Mouse (Mus musculus): Measurements from ENCODE around the gene Gltpd2.
"Not testable (repeated sequence)": the region's sequence is repeated elsewhere in the genome, so short reads cannot be mapped to it uniquely, and the experiment has no call there.

Gene Gltpd2

DNA sequence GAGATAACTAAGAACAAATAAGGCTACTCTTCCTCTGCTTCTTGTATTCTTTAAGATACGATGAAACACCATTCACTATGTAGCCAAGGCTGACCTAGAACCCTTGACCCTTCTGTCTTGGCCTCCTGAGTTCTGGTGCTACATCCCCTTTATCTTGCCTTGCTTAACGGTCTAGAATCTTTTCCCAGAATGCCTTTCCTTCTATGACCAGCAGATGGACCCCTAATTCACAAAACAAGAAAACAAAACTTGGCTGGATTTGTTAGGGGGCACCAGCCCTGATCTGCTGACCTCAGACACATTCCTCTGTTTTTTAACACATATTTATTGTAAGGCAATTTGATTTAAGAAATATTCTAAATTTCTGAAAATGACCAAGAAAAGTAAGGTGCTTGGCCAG lies 2.6 kb upstream of the Gltpd2 start:
- DNase-seq (ENCODE audit: low read depth, low spot score) = no peak

DNA sequence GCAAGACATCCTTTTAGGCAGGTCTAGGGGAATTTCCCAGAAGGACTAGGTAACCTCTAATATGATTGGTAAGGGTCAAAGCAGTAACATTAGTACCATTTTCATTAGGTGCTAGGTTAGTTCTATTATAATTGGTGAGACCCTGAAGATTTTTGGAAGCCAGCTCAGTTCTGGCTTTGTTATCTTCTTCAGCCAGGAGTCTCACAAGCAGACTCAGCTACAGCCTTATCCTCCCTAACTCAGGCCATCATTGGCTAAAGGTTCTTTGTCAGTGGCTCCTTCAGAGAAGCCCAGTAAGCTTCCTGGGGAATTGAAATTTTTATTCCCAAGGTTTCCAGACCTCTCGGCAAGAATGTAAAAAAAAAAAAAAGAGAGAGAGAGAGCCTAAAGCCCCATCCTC lies 560 bp upstream of the Gltpd2 start:
- no peak for DNase-seq (ENCODE audit: low read depth, low spot score)

DNA sequence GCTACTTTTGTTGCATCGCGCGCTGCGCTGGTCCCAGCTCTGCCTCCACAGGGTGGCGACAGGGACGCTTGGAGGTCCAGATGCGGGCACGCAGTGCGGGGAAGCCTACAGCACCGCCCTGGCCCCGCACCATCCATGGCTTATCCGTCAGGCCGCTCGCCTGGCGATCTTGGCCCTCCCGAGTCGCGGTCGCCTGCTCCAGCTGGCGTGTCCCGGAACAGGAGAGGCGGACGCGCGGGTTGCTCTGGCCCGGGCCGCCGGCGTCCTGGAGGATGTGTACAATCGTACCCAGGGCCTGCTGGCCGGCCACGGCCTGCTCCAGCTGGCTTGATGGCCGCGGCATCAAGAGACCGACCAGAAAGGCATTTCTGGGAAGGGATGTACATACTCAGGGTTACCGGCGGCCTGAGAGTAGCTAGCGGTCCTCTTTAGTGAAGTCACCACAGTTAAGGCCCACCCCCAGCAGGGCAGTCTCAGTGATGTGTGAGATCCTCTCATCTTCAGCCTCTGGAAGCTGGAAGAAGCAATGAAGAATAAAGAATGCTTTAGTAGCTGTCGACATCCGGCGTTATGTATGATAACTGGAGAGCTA lies 1.3 kb downstream of the Gltpd2 start:
- DNase-seq (ENCODE audit: low read depth, low spot score) = no peak

- DNase-seq (ENCODE audit: low read depth, low spot score) = not testable (repeated sequence)
These were observed 4.5 kb downstream of the Gltpd2 start for GRCm38 (mm10) chr11:70523306-70523989.

GRCm38 (mm10) chr11:70524782-70525181 lies 5.8 kb downstream of the Gltpd2 start:
- DNase-seq (ENCODE audit: low read depth, low spot score) = no peak

DNA sequence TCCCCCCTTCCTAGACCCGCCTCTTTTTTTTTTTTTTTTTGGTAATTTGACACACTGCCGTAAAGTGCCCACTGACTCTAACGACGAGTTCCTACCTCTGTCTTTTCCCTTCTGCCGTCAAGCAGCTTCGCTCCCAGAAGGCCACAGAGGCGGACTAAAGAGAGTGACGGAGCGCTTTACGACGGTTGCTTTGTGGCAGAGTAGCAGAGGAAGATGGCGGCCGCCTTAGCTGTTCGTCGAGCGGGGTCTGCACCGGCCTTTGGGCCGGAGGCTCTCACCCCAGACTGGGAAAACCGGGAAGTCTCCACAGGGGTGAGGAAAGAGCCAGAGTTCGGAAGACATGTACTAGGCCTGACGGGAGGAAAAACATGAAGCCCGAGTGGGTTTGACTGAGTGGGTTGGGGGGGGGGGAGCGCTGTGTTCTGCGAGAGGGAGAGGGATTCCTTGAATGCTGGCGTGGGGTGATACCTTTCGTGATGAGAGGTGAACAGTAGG lies 6.2 kb downstream of the Gltpd2 start, which contains the start of gene Psmb6:
Gene Psmb6 (plus strand): TSS at position 184 of the 495 bp plus-strand sequence.
- peak; percentile 91 for DNase-seq (ENCODE audit: low read depth, low spot score)

DNA sequence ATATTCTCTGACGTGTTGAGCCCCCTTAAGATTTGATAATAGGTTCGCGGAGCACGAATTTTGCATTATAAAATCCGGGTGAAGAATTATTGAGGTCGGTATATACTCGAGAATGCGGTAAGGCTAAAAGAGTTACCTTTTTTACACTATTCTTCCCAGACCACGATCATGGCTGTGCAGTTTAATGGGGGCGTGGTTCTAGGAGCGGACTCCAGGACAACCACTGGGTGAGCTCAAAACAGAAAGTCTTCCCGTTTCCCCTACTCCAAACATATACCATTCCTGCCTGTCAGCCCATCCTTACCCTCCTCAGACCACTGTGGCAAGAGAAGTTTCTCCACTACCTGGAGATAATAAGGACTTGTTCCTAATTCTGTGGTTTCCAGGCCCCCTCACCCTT lies 6.7 kb downstream of the Gltpd2 start:
- DNase-seq (ENCODE audit: low read depth, low spot score) = no peak

GRCm38 (mm10) chr11:70526211-70526610 lies 7.2 kb downstream of the Gltpd2 start:
- DNase-seq (ENCODE audit: low read depth, low spot score) = no peak

GRCm38 (mm10) chr11:70528610-70529009 lies 9.6 kb downstream of the Gltpd2 start:
- no peak for DNase-seq (ENCODE audit: low read depth, low spot score)

DNA sequence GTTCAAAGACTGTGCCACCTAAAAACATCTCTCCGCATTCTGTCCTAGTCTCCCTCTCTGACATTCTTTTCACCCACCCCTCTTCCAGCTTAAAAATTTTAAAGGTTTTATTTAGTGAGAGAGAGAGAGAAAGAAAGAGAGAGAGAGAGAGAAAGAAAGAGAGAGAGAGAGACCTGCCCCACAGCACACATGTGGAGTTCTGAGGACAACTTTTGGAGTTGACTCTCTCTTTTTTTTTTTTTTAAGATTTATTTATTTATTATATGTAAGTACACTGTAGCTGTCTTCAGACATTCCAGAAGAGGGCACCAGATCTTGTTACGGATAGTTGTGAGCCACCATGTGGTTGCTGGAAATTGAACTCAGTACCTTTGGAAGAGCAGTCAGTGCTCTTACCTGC lies 12.1 kb downstream of the Gltpd2 start:
- not testable (repeated sequence) for DNase-seq (ENCODE audit: low read depth, low spot score)

GRCm38 (mm10) chr11:70532839-70533238 lies 13.8 kb downstream of the Gltpd2 start, which contains the start of gene Gm40193:
Gene Gm40193, minus strand, starts transcription at chr11:70532939.
- no peak for DNase-seq (ENCODE audit: low read depth, low spot score)

DNA sequence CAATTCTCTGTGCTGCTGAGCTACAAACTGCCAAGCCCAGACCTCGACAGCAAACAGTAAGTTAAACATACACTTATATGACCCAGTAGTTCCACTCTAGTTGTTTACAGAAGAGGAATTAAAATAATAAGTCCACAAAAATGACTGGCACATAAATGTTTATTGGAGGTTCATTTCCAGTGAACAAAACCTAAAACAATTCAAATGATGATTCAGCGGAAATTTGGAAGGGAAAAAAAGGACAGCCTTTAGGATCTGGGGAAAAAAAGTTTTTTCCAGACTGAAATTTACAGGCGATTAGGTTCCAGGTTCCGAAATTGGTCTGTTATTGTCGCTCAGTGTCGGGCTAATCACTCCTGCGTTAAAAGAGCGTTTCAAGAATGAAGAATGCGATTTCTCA lies 20.4 kb downstream of the Gltpd2 start:
- no peak for DNase-seq (ENCODE audit: low read depth, low spot score)

DNA sequence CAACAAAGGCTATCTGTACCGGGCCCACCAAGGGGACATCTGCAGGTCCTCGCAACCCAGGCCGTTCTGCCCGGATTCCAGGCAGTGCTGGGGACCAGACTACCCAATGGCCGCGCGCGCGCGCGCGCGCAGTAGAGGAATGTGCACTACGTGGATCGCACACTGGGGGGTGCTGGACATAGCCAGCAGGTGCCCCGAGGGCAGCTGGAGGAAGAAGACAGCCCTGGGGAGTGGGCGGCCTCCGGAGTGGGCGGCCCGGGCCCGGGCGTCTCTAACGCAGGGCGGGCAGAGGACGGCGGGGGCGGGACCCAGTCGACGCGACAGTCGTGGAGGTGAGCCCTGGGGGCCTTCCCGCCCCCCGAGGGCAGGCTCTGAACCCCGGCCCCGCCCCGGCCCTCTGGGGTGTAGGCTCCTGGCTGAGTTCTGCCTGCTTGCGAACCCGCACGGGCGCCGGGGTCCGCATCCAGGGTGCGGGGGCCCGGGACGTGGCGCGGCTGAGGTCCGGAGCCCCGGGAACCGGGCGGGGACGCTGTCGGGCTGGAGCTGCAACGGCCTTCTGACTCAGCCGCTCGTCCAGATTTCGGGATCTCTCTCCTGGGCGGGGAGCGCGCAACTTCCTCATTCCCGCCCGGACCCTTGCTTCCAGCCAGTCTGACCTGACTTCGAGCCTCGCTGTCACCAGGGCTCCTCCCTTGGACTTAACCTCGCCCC lies 21.0 kb downstream of the Gltpd2 start, which contains the start of gene Pld2:
Gene Pld2 (plus strand): TSS at position 188 of the 711 bp plus-strand sequence.
- DNase-seq (ENCODE audit: low read depth, low spot score) = peak; percentile 77

- no peak for DNase-seq (ENCODE audit: low read depth, low spot score)
These were observed 21.9 kb downstream of the Gltpd2 start for GRCm38 (mm10) chr11:70540928-70541327.

- no peak for DNase-seq (ENCODE audit: low read depth, low spot score)
These were observed 22.4 kb downstream of the Gltpd2 start for GRCm38 (mm10) chr11:70541415-70541814.

DNA sequence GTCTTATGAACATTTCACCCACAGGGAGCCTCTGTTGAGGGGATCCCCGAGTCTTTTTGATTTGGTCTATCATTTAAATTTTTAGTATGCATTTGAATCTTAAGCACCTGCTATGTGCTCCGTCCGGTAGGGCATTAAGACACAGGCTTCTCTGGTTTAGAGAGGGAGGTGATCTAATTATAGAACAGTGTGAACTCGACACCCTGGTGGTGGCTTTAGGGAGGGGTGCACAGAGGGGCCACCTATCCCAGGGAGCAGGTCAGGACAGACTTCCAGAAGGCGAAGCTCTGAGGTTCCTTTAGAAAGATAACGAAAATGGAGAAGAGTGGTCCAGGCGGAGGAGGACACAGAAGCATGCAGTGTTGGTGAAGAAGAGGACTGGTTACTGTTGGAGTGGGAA lies 25.5 kb downstream of the Gltpd2 start:
- no peak for DNase-seq (ENCODE audit: low read depth, low spot score)

DNA sequence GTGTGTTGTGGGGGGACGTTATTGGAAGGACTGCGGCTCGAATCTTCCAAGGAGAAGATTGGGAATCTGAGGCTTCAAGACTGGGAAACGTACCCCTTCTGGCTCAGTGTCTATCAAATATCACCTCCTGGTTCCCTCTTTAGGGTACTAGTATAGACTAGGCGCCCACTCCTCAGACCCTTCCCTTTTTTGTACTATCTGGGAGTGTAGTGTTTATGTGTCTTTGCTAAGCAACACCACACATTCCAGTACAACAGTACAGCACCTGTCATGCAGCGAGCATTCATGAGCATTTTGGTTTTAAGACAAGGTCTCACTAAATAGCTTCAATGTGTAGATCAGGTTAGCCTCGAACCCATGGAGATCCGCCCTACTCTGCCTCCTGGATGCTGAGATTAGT lies 32.5 kb downstream of the Gltpd2 start:
- no peak for DNase-seq (ENCODE audit: low read depth, low spot score)

DNA sequence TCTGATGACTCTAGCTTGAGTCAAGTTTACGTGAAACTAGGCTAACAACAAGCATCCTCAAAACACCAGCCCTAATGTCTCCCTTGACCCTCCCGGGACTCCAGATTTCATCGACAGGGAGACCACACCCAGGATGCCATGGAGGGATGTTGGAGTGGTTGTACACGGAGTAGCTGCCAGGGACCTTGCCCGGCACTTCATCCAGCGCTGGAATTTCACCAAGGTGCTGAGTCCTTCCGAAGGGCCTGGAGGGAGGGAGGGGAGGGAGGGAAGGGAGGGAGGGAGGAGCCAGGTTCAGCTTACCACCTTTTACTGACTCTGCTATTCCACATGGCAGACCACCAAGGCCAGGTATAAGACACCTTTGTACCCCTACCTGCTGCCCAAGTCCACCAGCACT lies 34.9 kb downstream of the Gltpd2 start:
- no peak for DNase-seq (ENCODE audit: low read depth, low spot score)

DNA sequence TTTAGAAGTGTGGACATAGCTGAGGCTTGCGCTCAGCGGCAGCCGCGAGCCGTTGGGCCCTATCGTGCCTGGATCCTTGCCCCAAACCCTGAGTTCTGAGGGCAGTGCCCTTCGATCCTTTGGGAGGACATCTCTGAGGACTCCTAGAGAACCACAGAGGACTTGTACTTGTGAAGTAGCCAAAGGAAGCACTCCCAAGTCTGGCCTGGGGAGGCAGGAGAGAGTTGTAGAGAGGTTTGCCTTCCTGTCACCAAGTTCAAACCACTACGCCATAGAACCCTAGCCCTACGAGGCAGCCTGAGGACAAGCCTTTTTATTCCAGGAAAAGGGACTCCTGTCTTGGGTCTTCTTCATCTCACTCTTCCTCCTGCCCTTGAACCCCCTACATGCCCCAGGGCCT lies 38.5 kb downstream of the Gltpd2 start:
- DNase-seq (ENCODE audit: low read depth, low spot score) = no peak

- no peak for DNase-seq (ENCODE audit: low read depth, low spot score)
These were observed 42.9 kb downstream of the Gltpd2 start for GRCm38 (mm10) chr11:70561937-70562286.

GRCm38 (mm10) chr11:70562287-70562994 lies 43.4 kb downstream of the Gltpd2 start, which contains the start of gene Mink1:
Gene Mink1, plus strand, starts transcription at chr11:70562881.
- DNase-seq (ENCODE audit: low read depth, low spot score) = peak; percentile 93

DNA sequence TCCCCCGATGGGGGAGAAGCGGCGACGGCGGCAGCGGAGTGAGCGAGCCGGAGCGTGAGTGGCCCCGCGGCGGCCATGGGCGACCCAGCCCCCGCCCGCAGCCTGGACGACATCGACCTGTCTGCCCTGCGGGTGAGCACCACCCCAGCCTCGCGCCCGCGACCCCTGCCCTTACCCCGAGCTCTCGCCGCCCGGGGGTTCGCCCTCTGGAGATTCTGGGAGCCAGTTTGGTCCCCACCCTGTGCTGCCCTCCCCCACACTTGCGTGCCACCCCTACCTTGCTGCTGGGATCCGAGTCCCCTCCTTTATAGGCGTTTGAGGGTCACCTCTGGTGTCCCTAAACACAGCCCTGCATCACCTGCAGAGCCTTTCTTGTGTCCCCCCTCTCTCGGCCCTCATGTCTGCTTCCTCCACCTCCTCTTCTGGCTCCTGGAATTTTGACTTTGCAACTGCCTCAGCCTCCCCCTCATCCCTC lies 44.0 kb downstream of the Gltpd2 start:
- peak; percentile 9 for DNase-seq (ENCODE audit: low read depth, low spot score)
